Mouse (Mus musculus) thymus, postnatal 14 days (tissue): Measurements from ENCODE around the gene Olfr698.
"Not testable (repeated sequence)": the region's sequence is repeated elsewhere in the genome, so short reads cannot be mapped to it uniquely, and the experiment has no call there.

Experiments used
- DNase-seq: peaks from one replicate; pipeline ENCODE4 v3.0.0; 2021

Gene Olfr698

GRCm38 (mm10) chr7:106755297-106755696 is at the start of gene Olfr698:
Gene Olfr698, minus strand, starts transcription at chr7:106755397.
- DNase-seq = no peak

- no peak for DNase-seq
Observed at GRCm38 (mm10) chr7:106793098-106793497, 37.9 kb upstream of the Olfr698 start, which contains the start of gene Olfr699. Gene Olfr699, minus strand, starts transcription at chr7:106793198.

- no peak for DNase-seq
Observed at GRCm38 (mm10) chr7:106788330-106788729, 33.1 kb upstream of the Olfr698 start.

GRCm38 (mm10) chr7:106761008-106761407 is 5.8 kb upstream of the Olfr698 start:
- DNase-seq = not testable (repeated sequence)

- DNase-seq = no peak
Observed at GRCm38 (mm10) chr7:106758800-106759199, 3.6 kb upstream of the Olfr698 start.

- no peak for DNase-seq
Observed at GRCm38 (mm10) chr7:106745811-106746210, 9.4 kb downstream of the Olfr698 start.

- DNase-seq = no peak
Observed at GRCm38 (mm10) chr7:106742343-106742742, 12.9 kb downstream of the Olfr698 start, which contains the start of gene Olfr697. Gene Olfr697, minus strand, starts transcription at chr7:106742443.

GRCm38 (mm10) chr7:106737028-106737427 is 18.2 kb downstream of the Olfr698 start:
- no peak for DNase-seq

- DNase-seq = no peak
Observed at GRCm38 (mm10) chr7:106733717-106734116, 21.5 kb downstream of the Olfr698 start.

- not testable (repeated sequence) for DNase-seq
Observed at GRCm38 (mm10) chr7:106725654-106726053, 29.5 kb downstream of the Olfr698 start.

GRCm38 (mm10) chr7:106716296-106716695 is 38.9 kb downstream of the Olfr698 start, which contains the start of gene Olfr695:
Gene Olfr695, minus strand, starts transcription at chr7:106716396.
- no peak for DNase-seq

GRCm38 (mm10) chr7:106711463-106711862 is 43.7 kb downstream of the Olfr698 start:
- no peak for DNase-seq

GRCm38 (mm10) chr7:106707705-106708104 is 47.5 kb downstream of the Olfr698 start:
- not testable (repeated sequence) for DNase-seq
